Mouse (Mus musculus): ENCODE data around the gene Setmar. TPM values are rescaled to one million over a fixed set of nuclear protein-coding genes. Genes with fewer than 3 reads are reported as not detected.
"Not testable (repeated sequence)": the region's sequence is repeated elsewhere in the genome, so short reads cannot be mapped to it uniquely, and the experiment has no call there.

Gene Setmar
- 5.6 and 6.2 TPM in 2 replicates for polyA plus RNA-seq (2014; fragmentation: Nextera tagmentation; extraction: Ambion mirVana)

DNA sequence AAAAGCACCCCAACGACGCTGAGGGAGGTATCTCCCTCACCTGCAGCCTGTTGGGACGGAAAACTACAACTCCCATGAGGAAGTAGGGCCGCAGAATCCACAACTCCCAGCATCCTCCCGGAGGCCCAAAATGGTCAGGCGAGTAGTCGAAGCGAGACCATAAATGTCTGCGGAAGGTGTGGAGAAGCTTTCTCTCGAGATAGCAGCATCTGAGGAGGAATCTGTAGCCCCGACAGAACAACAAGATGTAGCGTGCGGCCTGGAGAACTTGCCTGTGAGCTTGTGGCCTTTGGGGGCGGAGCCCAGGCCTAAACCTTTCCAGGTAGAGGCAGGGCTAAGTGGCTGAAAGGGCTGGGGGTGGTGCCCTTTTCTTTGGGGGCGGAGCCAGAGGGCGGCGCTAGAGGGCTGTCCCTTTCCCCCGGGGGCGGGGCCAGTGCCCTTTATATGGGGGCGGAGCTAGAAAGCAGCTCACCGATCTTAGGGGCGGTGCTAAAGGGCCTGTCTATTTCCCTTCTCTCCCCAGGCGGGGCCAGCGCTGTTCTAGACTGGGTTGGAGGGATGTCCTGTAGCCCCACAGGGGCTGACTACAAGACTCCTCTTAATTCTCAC lies at the start of gene Setmar:
TSS of gene Setmar (plus strand) at position 128 of the 609 bp plus-strand sequence.
- H3K27ac ChIP-seq (ENCODE audit: low read depth, low read length), result peak within 1 kb of the TSS; percentile 84
- no peaks in the 10 kb centered on the region for H3K4me1 ChIP-seq (ENCODE audit: control insufficient read depth, insufficient read depth, low read length)
- H3K27me3 ChIP-seq (ENCODE audit: control insufficient read depth, insufficient read depth, low read length), result no peaks in the 10 kb centered on the region
- H3K9ac ChIP-seq (replicated peaks; ENCODE audit: low read depth, low read length), result peak within 1 kb of the TSS; percentile 49
- H3K4me2 ChIP-seq (ENCODE audit: low read depth, low read length), result peak within 1 kb of the TSS; percentile 52
- no peaks in the 10 kb centered on the region for H3K36me3 ChIP-seq (ENCODE audit: control insufficient read depth, insufficient read depth, low read length)
- ATAC-seq (ENCODE audit: low read depth), result peak; percentile 97
- 1% methylated on average over 23 of the region's 24 CpGs for WGBS
- H3K9me3 ChIP-seq (ENCODE audit: control insufficient read depth, low read length), result no peaks in the 10 kb centered on the region
- H3K4me3 ChIP-seq (ENCODE audit: low read depth, low read length), result peak within 1 kb of the TSS; percentile 43

DNA sequence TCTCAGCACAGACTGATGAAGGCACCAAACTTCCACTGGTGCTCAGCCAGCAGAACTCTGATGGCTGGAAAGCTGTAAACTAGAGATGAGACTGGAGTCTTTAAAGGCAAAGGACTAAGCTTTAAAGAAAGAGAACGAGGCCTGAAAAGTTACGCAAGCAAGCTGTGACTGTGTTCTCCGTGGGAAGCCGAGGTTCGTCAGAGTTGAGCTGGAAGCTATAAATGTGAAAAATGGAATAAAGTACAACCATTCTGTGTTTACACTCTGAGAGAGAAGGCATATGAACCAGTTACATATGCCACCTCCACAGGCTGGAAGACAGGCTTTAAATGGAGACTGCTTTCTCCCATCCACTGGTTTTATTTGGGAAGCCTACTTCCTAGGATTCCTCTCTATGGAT lies 43.2 kb upstream of the Setmar start:
- H3K9me3 ChIP-seq (ENCODE audit: control insufficient read depth, low read length), result no peaks in the 10 kb centered on the region
- H3K4me2 ChIP-seq (ENCODE audit: low read depth, low read length), result no peak overlapping the region
- 91% methylated on average over 5 of the region's 5 CpGs for WGBS
- no peaks in the 10 kb centered on the region for H3K36me3 ChIP-seq (ENCODE audit: control insufficient read depth, insufficient read depth, low read length)
- no peaks in the 10 kb centered on the region for H3K27me3 ChIP-seq (ENCODE audit: control insufficient read depth, insufficient read depth, low read length)
- no peak overlapping the region for H3K4me3 ChIP-seq (ENCODE audit: low read depth, low read length)
- H3K9ac ChIP-seq (replicated peaks; ENCODE audit: low read depth, low read length), result no peak overlapping the region
- no peak for ATAC-seq (ENCODE audit: low read depth)
- H3K4me1 ChIP-seq (ENCODE audit: control insufficient read depth, insufficient read depth, low read length), result no peaks in the 10 kb centered on the region
- no peak overlapping the region for H3K27ac ChIP-seq (ENCODE audit: low read depth, low read length)

DNA sequence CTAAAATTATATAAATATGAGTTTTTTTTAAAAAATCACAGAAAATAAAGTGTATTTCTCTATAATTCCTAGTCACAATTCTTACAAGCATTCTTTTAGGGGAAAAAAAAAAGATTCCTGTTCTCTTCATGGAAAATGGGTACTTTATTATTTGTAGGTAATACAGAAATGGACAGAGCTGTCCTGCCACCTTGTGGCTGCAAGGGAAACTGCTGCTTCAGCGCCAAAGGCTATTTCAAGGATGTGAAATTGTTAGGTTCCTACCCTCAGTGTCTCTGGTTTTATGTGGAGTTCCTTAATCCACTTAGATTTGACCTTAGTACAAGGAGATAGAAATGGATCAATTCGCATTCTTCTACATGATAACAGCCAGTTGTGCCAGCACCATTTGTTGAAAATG lies 9.8 kb upstream of the Setmar start:
- under 1% methylated on average over 2 of the region's 2 CpGs for WGBS
- not testable (repeated sequence) for H3K4me2 ChIP-seq (ENCODE audit: low read depth, low read length); H3K9ac ChIP-seq (replicated peaks; ENCODE audit: low read depth, low read length); ATAC-seq (ENCODE audit: low read depth); H3K4me3 ChIP-seq (ENCODE audit: low read depth, low read length); H3K27ac ChIP-seq (ENCODE audit: low read depth, low read length); H3K9me3 ChIP-seq (ENCODE audit: control insufficient read depth, low read length); H3K27me3 ChIP-seq (ENCODE audit: control insufficient read depth, insufficient read depth, low read length); H3K4me1 ChIP-seq (ENCODE audit: control insufficient read depth, insufficient read depth, low read length); H3K36me3 ChIP-seq (ENCODE audit: control insufficient read depth, insufficient read depth, low read length)

DNA sequence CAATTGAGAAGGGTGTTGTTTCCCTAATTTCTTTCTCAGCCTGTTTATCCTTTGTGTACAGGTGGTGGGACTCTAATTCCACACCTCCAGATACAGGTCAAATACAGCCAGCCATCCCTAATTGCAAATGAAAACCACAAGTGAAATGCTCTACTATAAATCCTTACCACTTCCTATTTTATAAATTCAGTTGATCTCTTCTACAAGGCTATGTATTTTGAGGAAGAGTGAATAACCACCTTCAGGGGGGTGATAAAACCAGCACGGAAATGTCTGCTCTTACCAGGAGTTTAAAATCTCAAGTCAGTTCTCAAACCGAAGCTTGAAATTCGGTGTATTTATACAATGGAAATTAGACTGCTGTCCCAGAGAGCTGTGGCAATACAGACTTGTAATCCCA lies 8.9 kb upstream of the Setmar start:
- no peak for ATAC-seq (ENCODE audit: low read depth)
- H3K4me1 ChIP-seq (ENCODE audit: control insufficient read depth, insufficient read depth, low read length), result no peaks in the 10 kb centered on the region
- 78% methylated on average over 3 of the region's 3 CpGs for WGBS

DNA sequence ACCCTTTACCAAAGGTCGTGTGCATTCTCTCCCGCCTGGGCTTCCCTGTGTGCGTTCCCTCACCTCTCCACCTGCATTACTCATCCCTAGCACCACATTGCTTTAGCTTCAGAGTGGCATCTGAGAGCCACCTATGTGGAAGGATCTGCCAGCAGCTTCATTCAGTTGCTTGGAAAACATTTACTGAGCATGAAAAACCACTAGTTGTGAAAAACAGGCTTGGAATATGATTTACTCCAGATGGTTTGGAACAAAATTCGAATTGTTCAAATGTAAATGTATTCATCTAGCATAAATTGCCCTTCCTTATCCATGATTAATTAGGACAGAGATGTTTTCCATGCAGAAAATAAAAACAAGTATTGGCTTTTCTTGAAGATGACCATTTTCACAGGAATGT lies 7.5 kb upstream of the Setmar start:
- Histone ChIP-seq H3K9ac (replicated peaks; ENCODE audit: low read depth, low read length) (no peak overlapping the region), H3K4me2 (ENCODE audit: low read depth, low read length) (no peak overlapping the region)
- 70% methylated on average over 4 of the region's 4 CpGs for WGBS

More for the DNA sequence above, 8.9 kb upstream of the Setmar start:
- no peak overlapping the region for H3K27ac ChIP-seq (ENCODE audit: low read depth, low read length)
- H3K27me3 ChIP-seq (ENCODE audit: control insufficient read depth, insufficient read depth, low read length), result no peaks in the 10 kb centered on the region
- no peak overlapping the region for H3K9ac ChIP-seq (replicated peaks; ENCODE audit: low read depth, low read length)
- no peak overlapping the region for H3K4me3 ChIP-seq (ENCODE audit: low read depth, low read length)
- no peaks in the 10 kb centered on the region for H3K36me3 ChIP-seq (ENCODE audit: control insufficient read depth, insufficient read depth, low read length)
- no peaks in the 10 kb centered on the region for H3K9me3 ChIP-seq (ENCODE audit: control insufficient read depth, low read length)
- H3K4me2 ChIP-seq (ENCODE audit: low read depth, low read length), result no peak overlapping the region

DNA sequence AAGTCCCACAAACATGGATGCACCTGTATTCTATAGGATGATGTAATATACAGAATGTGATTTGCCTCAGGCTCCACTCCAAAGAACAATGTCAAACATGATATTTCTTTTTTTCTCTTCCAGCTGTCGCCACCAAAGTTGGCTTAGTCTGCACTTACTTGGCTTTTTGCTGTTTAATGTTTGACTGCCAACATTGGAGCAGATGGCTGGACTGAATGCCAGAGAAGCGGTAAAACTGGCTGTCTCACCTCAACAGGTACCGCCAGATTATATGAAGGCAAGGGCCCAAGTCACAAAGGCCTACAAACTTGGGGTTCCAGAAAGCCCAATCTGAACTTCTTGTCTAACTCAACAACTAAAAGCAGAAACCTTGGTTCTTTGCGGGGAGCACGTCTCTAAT lies 6.8 kb upstream of the Setmar start:
- Histone ChIP-seq H3K4me1 (ENCODE audit: control insufficient read depth, insufficient read depth, low read length) (no peaks in the 10 kb centered on the region), H3K4me2 (ENCODE audit: low read depth, low read length) (no peak overlapping the region), H3K4me3 (ENCODE audit: low read depth, low read length) (no peak overlapping the region), H3K9ac (replicated peaks; ENCODE audit: low read depth, low read length) (no peak overlapping the region), H3K36me3 (ENCODE audit: control insufficient read depth, insufficient read depth, low read length) (no peaks in the 10 kb centered on the region), H3K27me3 (ENCODE audit: control insufficient read depth, insufficient read depth, low read length) (no peaks in the 10 kb centered on the region), H3K9me3 (ENCODE audit: control insufficient read depth, low read length) (no peaks in the 10 kb centered on the region), H3K27ac (ENCODE audit: low read depth, low read length) (no peak overlapping the region)
- 92% methylated on average over 5 of the region's 5 CpGs for WGBS
- no peak for ATAC-seq (ENCODE audit: low read depth)

More for the DNA sequence above, 7.5 kb upstream of the Setmar start:
- Histone ChIP-seq H3K36me3 (ENCODE audit: control insufficient read depth, insufficient read depth, low read length) (no peaks in the 10 kb centered on the region), H3K4me1 (ENCODE audit: control insufficient read depth, insufficient read depth, low read length) (no peaks in the 10 kb centered on the region), H3K9me3 (ENCODE audit: control insufficient read depth, low read length) (no peaks in the 10 kb centered on the region), H3K4me3 (ENCODE audit: low read depth, low read length) (no peak overlapping the region), H3K27ac (ENCODE audit: low read depth, low read length) (no peak overlapping the region), H3K27me3 (ENCODE audit: control insufficient read depth, insufficient read depth, low read length) (no peaks in the 10 kb centered on the region)
- no peak for ATAC-seq (ENCODE audit: low read depth)

DNA sequence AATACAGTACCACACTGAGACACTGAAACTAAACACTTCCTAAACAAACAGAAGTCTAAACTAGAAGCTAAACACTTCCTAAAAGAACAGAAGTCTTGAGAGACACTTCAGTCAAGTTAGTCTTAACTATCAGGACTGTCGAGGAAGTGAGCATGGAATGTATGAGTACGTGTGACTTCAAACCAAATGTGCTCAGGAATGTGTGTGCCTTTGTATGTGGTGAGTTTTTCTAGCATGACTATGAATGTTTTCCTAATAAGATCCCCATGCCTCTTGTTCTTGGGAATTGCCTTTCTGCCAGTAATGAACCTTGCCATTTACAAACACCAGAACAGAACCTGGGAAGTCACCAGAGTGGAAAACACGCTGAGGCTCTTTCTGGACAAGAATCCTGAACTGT lies 3.7 kb upstream of the Setmar start:
- Histone ChIP-seq H3K27ac (ENCODE audit: low read depth, low read length) (no peak overlapping the region), H3K27me3 (ENCODE audit: control insufficient read depth, insufficient read depth, low read length) (no peaks in the 10 kb centered on the region), H3K4me2 (ENCODE audit: low read depth, low read length) (no peak overlapping the region), H3K9me3 (ENCODE audit: control insufficient read depth, low read length) (no peaks in the 10 kb centered on the region), H3K36me3 (ENCODE audit: control insufficient read depth, insufficient read depth, low read length) (no peaks in the 10 kb centered on the region), H3K4me3 (ENCODE audit: low read depth, low read length) (no peak overlapping the region), H3K9ac (replicated peaks; ENCODE audit: low read depth, low read length) (no peak overlapping the region), H3K4me1 (ENCODE audit: control insufficient read depth, insufficient read depth, low read length) (no peaks in the 10 kb centered on the region)
- 86% methylated on average over 3 of the region's 3 CpGs for WGBS
- ATAC-seq (ENCODE audit: low read depth), result no peak

DNA sequence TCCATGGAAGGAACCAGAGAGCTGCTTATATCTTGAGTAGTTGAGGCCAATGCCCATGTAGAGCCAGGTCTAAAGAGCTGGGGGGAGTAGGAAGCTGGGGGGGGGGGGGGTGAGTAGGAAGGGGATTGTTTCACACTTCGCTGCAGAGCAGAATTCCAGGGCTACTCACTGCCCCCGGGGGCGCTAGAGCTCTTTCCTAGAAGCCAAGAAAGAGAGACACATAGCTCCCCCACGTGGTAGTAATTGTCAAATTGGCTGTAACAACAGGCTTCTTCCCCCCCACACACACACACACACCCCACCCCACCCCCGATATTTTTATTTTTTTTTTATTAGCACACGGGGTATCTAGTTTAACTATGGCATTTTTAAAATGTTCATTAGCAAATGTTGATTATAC lies 738 bp downstream of the Setmar start:
- H3K9me3 ChIP-seq (ENCODE audit: control insufficient read depth, low read length), result no peaks in the 10 kb centered on the region
- H3K27ac ChIP-seq (ENCODE audit: low read depth, low read length), result peak overlapping the region; percentile 84
- no peak; the same call in 1 of the 2 replicates for ATAC-seq (ENCODE audit: low read depth)
- H3K4me1 ChIP-seq (ENCODE audit: control insufficient read depth, insufficient read depth, low read length), result no peaks in the 10 kb centered on the region
- peak overlapping the region; percentile 43 for H3K4me3 ChIP-seq (ENCODE audit: low read depth, low read length)
- peak overlapping the region; percentile 52 for H3K4me2 ChIP-seq (ENCODE audit: low read depth, low read length)
- no peaks in the 10 kb centered on the region for H3K36me3 ChIP-seq (ENCODE audit: control insufficient read depth, insufficient read depth, low read length)
- H3K27me3 ChIP-seq (ENCODE audit: control insufficient read depth, insufficient read depth, low read length), result no peaks in the 10 kb centered on the region
- WGBS, result 14% methylated on average over 6 of the region's 6 CpGs
- peak overlapping the region; percentile 49 for H3K9ac ChIP-seq (replicated peaks; ENCODE audit: low read depth, low read length)

DNA sequence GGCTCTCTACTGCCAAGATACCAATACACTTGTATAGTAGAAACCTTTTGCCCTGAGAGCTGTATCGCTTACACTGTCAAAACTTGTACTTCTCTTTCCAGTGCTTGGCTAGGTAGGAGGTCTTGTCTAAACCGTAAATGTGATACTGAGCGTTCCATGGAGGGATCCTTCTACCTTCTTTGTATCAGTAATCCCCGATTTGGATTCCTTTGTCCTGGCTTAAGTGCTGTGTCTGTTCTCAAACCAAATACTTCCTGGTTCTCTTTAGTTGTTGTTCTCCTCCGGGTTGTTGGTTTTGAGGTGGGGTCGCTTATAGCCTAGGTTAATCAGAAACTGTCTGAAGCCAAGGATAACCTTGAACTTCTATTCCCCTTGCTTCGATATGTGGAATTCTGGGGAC lies 6.1 kb downstream of the Setmar start:
- Histone ChIP-seq H3K9ac (replicated peaks; ENCODE audit: low read depth, low read length) (no peak overlapping the region), H3K36me3 (ENCODE audit: control insufficient read depth, insufficient read depth, low read length) (no peaks in the 10 kb centered on the region), H3K27ac (ENCODE audit: low read depth, low read length) (no peak overlapping the region), H3K9me3 (ENCODE audit: control insufficient read depth, low read length) (no peaks in the 10 kb centered on the region), H3K4me1 (ENCODE audit: control insufficient read depth, insufficient read depth, low read length) (no peaks in the 10 kb centered on the region), H3K27me3 (ENCODE audit: control insufficient read depth, insufficient read depth, low read length) (no peaks in the 10 kb centered on the region), H3K4me2 (ENCODE audit: low read depth, low read length) (no peak overlapping the region), H3K4me3 (ENCODE audit: low read depth, low read length) (no peak overlapping the region)
- ATAC-seq (ENCODE audit: low read depth), result no peak
- WGBS, result 95% methylated on average over 7 of the region's 7 CpGs

All from neural tube, embryonic 14.5 days (tissue).